Mouse (Mus musculus): ENCODE data around the gene Ccdc107. TPM values are rescaled to one million over a fixed set of nuclear protein-coding genes. Genes with fewer than 3 reads are reported as not detected.
A peak's percentile ranks its signal among the peaks of the same experiment; 100 is the strongest.

The Ccdc107 gene
- 191 and 235 TPM in 2 replicates for polyA plus RNA-seq (2012; rRNA removed)

DNA sequence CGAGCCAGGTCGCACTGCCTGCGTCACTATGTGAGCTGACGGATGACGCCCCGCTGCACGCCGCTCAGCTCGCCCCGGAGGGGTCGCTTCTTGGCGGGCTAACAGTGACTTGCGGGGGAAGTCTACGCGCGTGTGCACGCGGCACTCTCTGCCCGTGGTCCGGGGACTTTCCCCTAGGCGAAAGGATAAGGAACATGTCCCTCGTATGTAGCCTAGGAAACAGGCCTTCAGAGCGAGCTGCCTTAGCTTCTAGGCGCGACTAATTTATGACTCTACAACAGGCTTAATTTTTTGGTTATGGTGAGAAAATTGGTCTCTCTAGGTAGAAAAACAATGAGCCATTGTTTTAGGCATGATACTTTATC is at the start of gene Ccdc107:
Ccdc107 (plus strand) TSS at position 80 of the 365 bp plus-strand sequence.
- Histone ChIP-seq H3K4me3 (replicated peaks; ENCODE audit: extremely low read depth, low read depth, low read length) (peak within 1 kb of the TSS; percentile 93), H3K4me1 (ENCODE audit: control insufficient read depth, insufficient read depth, low read length) (peaks cover 5% of the 10 kb centered on the region; the same call in 1 of the 2 replicates)
- WGBS = under 1% methylated on average over 25 of the region's 25 CpGs
- no peak for TF ChIP-seq CTCF (IDR thresholded peaks at IDR 0.05; ENCODE audit: insufficient read depth, low read length)
- TF ChIP-seq POLR2A (IDR thresholded peaks at IDR 0.05; ENCODE audit: borderline replicate concordance, extremely low read depth, low read depth, low read length) = no peak
- peak; percentile 83 for DNase-seq

DNA sequence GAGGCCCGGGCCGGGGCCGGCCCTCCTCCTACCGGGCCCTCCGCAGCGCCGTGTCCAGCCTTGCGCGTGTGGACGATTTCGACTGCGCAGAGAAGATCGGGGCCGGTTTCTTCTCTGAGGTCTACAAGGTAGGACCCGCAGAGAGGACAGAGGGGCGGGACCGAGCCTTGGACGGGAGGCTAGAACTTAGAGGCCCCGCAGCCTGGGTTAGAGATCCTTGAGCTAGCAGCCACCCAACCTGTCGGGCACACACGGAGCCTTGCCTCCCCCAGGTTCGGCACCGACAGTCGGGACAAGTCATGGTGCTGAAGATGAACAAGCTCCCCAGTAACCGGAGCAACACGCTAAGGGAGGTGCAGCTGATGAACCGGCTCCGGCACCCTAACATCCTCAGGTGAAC is 49.2 kb upstream of the Ccdc107 start:
- Histone ChIP-seq H3K4me1 (ENCODE audit: control insufficient read depth, insufficient read depth, low read length) (no peaks in the 10 kb centered on the region; the same call in 1 of the 2 replicates), H3K4me3 (replicated peaks; ENCODE audit: extremely low read depth, low read depth, low read length) (peak overlapping the region; percentile 83)
- DNase-seq = no peak
- no peak for TF ChIP-seq CTCF (IDR thresholded peaks at IDR 0.05; ENCODE audit: insufficient read depth, low read length)
- 1% methylated on average over 27 of the region's 28 CpGs for WGBS

DNA sequence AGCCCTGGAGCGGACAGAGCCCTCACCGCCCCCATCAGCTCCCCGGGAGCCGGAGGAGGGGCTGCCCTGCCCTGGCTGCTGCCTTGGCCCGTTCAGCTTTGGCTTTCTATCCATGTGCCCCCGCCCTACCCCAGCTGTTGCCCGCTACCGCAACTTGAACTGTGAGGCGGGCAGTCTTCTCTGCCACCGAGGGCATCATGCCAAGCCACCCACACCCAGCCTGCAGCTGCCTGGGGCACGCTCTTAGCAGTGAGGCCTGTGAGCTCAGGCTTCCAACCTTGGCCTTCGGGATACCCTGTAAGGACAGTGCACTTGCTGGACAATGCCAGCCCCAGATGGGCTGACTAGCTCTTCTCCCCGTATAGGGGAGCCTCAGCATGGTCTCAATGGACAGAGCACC is 45.4 kb upstream of the Ccdc107 start:
- no peaks in the 10 kb centered on the region; the same call in 1 of the 2 replicates for H3K4me1 ChIP-seq (ENCODE audit: control insufficient read depth, insufficient read depth, low read length)
- WGBS = 75% methylated on average over 13 of the region's 13 CpGs
- H3K4me3 ChIP-seq (replicated peaks; ENCODE audit: extremely low read depth, low read depth, low read length) = no peak overlapping the region
- TF ChIP-seq POLR2A (IDR thresholded peaks at IDR 0.05; ENCODE audit: borderline replicate concordance, extremely low read depth, low read depth, low read length) (no peak), CTCF (IDR thresholded peaks at IDR 0.05; ENCODE audit: insufficient read depth, low read length) (no peak)
- DNase-seq = no peak

DNA sequence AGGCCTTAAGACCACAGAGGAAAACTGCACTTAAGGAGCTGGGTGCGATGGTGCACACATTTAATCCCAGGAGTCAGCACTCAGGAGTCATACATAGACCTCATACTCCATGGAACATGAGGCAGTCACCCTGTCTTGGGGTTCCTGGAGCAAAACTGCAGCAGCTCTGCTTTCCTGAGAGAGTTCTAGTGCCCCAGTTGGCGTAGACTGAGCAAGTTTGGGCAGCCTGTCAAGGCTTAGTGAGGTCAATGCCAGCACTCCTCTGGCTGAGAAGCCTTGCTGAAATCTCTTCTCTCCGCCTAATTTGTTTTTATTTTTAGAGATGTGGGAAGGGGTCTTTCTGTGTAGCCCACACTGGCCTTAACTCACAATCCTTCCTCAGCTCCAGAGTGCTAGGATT is 44.1 kb upstream of the Ccdc107 start:
- TF ChIP-seq POLR2A (IDR thresholded peaks at IDR 0.05; ENCODE audit: borderline replicate concordance, extremely low read depth, low read depth, low read length) (no peak), CTCF (IDR thresholded peaks at IDR 0.05; ENCODE audit: insufficient read depth, low read length) (no peak)
- WGBS = 76% methylated on average over 3 of the region's 3 CpGs
- peaks cover 4% of the 10 kb centered on the region; the same call in 1 of the 2 replicates for H3K4me1 ChIP-seq (ENCODE audit: control insufficient read depth, insufficient read depth, low read length)
- no peak for DNase-seq
- H3K4me3 ChIP-seq (replicated peaks; ENCODE audit: extremely low read depth, low read depth, low read length) = no peak overlapping the region

DNA sequence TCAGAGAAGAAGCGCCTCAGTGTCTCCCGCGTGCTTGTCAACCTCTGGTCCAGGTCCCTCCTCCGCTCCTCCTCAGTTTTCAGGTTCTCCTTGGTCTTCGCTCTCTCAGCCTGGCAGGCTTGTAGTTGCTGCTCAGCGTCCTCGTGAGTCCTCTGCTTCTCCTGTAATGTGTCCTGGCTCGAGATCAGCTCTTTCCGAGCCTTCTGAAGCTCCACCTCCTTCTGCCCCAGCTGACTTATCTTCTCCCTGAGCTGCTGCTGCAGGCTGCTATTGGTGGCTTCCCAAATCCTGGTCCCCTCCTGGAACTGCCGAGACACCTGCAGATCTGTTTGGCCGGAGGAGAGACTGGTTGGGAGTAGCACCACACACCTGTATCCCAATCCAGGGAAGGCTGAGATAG is 40.4 kb upstream of the Ccdc107 start:
- no peak for TF ChIP-seq POLR2A (IDR thresholded peaks at IDR 0.05; ENCODE audit: borderline replicate concordance, extremely low read depth, low read depth, low read length)
- H3K4me3 ChIP-seq (replicated peaks; ENCODE audit: extremely low read depth, low read depth, low read length) = no peak overlapping the region
- 46% methylated on average over 11 of the region's 11 CpGs for WGBS
- peaks cover 4% of the 10 kb centered on the region; the same call in 1 of the 2 replicates for H3K4me1 ChIP-seq (ENCODE audit: control insufficient read depth, insufficient read depth, low read length)
- no peak for DNase-seq

DNA sequence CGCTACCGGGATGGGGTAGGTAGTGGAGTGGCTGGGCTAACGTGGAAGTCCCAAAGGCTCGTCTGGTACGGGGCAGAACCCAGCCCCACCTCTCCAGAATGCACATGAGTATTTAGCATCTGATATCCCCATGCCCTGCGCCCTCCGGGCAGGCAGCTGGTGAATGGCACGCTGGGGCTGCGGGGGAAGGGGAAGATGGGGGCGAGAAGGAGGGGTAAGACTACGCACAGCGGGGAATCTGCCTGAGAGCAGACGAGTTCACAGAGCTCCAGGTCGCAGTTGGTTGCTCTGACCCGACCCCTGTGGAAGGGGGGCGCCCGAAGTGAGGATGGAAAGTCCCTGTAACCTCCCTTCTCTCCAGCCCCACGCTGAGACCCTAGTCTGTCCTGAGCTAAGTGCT is 39.3 kb upstream of the Ccdc107 start:
- peaks cover 4% of the 10 kb centered on the region; the same call in 1 of the 2 replicates for H3K4me1 ChIP-seq (ENCODE audit: control insufficient read depth, insufficient read depth, low read length)
- WGBS = 3% methylated on average over 18 of the region's 18 CpGs
- no peak for DNase-seq
- peak overlapping the region; percentile 10 for H3K4me3 ChIP-seq (replicated peaks; ENCODE audit: extremely low read depth, low read depth, low read length)
- TF ChIP-seq POLR2A (IDR thresholded peaks at IDR 0.05; ENCODE audit: borderline replicate concordance, extremely low read depth, low read depth, low read length) (no peak), CTCF (IDR thresholded peaks at IDR 0.05; ENCODE audit: insufficient read depth, low read length) (no peak)

DNA sequence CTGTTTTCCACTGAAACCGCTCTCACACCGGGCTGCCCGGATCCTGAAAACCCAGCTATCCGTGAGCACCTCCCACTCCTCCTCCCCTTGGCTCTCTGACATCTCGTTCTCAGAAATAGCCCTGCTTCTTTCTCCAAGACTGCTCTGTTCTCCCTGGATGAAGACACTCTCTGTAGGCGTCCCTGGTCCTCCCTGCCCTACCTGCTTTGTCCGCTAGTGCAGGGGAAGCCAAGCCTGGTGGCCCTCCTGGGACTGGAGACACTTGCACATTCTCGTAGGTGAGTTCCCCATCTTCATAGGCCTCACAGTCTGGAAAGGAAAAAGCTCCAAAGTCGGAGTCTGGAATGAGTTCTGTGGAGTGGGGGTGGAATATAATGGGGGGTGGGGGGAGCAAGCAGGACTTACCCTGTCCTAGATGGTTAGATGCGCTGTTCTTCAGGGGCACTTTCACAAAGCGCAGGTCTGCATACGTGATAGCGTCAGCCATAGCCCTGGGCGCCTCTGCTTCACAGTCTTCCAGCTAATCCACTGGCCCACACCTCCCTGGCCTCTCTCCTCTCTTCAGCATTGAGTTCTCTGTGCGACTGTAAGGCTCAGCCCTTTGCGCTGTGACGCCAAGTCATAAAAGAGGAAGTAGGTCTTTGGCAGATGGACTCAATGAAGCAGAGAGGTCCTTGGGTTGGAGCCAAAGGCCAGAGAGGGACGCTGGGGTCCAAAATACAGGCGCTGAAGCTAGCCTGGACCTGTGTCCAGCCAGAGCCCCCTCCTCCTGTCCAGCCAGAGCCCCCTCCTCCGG is 38.5 kb upstream of the Ccdc107 start, which contains the start of gene Cd72:
Cd72 (minus strand) TSS at position 588 of the 796 bp plus-strand sequence.
- no peak for DNase-seq
- H3K4me3 ChIP-seq (replicated peaks; ENCODE audit: extremely low read depth, low read depth, low read length) = peak within 1 kb of the TSS; percentile 37
- WGBS = 26% methylated on average over 20 of the region's 20 CpGs
- peaks cover 4% of the 10 kb centered on the region; the same call in 1 of the 2 replicates for H3K4me1 ChIP-seq (ENCODE audit: control insufficient read depth, insufficient read depth, low read length)
- TF ChIP-seq CTCF (IDR thresholded peaks at IDR 0.05; ENCODE audit: insufficient read depth, low read length) = no peak
- TF ChIP-seq POLR2A (IDR thresholded peaks at IDR 0.05; ENCODE audit: borderline replicate concordance, extremely low read depth, low read depth, low read length) = no peak

DNA sequence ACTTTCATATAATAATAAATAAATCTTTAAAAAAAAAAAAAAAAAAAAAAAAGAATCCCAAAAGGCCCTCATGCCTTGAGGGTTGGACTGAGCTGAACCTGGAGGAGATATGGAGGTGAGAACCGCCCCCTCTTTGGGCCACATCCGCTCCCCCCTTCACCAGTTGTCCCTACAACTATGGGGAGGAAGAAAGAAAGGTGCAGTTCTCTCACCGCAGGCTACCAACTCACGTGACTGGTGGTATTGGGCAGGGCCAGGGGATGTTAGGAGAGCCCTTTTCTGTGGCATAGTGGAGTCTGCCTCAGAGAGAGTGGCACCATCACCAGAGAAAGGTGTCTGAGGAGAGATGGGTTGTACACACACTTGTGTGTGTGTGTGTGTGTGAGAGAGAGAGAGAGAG is 36.2 kb upstream of the Ccdc107 start:
- H3K4me3 ChIP-seq (replicated peaks; ENCODE audit: extremely low read depth, low read depth, low read length) = no peak overlapping the region
- no peak for DNase-seq
- peaks cover 4% of the 10 kb centered on the region; the same call in 1 of the 2 replicates for H3K4me1 ChIP-seq (ENCODE audit: control insufficient read depth, insufficient read depth, low read length)
- WGBS = 30% methylated on average over 4 of the region's 4 CpGs
- TF ChIP-seq CTCF (IDR thresholded peaks at IDR 0.05; ENCODE audit: insufficient read depth, low read length) = no peak

DNA sequence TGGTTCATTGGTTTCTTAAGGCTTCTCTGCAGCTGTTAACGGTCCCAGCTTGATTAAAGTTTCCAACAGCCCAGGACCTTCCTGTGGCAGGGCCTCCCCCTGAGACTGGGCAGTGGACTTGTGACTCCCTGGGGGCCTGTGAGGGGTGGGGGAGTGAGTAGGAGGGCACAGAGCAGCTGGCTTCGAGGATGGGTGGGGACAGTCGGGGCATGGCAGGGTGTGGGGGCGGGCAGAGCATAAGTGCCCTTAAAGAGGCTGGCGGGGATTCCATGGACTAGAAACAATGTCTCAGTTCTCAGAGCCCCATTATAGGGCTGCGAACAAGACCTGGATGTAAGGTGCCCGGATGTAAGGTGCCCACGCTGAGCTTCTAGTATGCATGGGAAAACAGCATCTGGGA is 35.6 kb upstream of the Ccdc107 start:
- TF ChIP-seq POLR2A (IDR thresholded peaks at IDR 0.05; ENCODE audit: borderline replicate concordance, extremely low read depth, low read depth, low read length) (no peak), CTCF (IDR thresholded peaks at IDR 0.05; ENCODE audit: insufficient read depth, low read length) (no peak)
- DNase-seq = no peak
- WGBS = 16% methylated on average over 8 of the region's 8 CpGs
- Histone ChIP-seq H3K4me1 (ENCODE audit: control insufficient read depth, insufficient read depth, low read length) (peaks cover 4% of the 10 kb centered on the region; the same call in 1 of the 2 replicates), H3K4me3 (replicated peaks; ENCODE audit: extremely low read depth, low read depth, low read length) (no peak overlapping the region)

DNA sequence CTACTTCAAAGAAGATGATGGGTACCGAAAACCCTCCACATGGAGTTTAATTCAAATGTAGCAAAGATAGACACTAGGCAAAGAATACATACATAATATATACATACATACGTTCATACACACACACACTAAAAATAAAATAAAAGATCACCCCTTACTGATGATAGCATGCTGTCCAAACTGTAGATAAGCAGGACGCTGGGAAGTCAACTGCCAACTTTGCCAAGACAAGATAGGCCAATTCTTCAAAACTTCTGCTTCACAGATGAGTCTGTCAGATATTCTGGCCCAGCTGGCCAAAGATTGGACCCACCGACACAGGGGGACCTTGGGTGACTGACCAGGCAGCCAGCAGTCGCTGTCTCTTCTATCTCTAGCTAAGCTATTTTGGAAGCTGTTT is 29.6 kb upstream of the Ccdc107 start:
- Histone ChIP-seq H3K4me1 (ENCODE audit: control insufficient read depth, insufficient read depth, low read length) (no peaks in the 10 kb centered on the region), H3K4me3 (replicated peaks; ENCODE audit: extremely low read depth, low read depth, low read length) (no peak overlapping the region)
- TF ChIP-seq CTCF (IDR thresholded peaks at IDR 0.05; ENCODE audit: insufficient read depth, low read length) = no peak
- TF ChIP-seq POLR2A (IDR thresholded peaks at IDR 0.05; ENCODE audit: borderline replicate concordance, extremely low read depth, low read depth, low read length) = no peak
- WGBS = 84% methylated on average over 5 of the region's 5 CpGs
- no peak for DNase-seq

Measured in lung, adult 2 months (tissue).